Mouse (Mus musculus) heart, adult 10 weeks (tissue): ENCODE data around the gene Olfr1280. TPM values are rescaled to one million over a fixed set of nuclear protein-coding genes. Genes with fewer than 3 reads are reported as not detected.

ENCODE experiments used
- polyA plus RNA-seq: library from polyadenylated mRNA; stranded (reverse); fragments of 350-450 nt; fragmentation: Illumina TruSeq; extraction: RNeasy Lipid Tissue Mini Kit (QIAGEN cat#74804); gene quantifications from one replicate; pipeline ENCODE4 v1.2.3, GENCODE M21; 2014; ENCODE audit warnings: low read depth, low replicate concordance

The Olfr1280 gene
- polyA plus RNA-seq, result not detected

DNA sequence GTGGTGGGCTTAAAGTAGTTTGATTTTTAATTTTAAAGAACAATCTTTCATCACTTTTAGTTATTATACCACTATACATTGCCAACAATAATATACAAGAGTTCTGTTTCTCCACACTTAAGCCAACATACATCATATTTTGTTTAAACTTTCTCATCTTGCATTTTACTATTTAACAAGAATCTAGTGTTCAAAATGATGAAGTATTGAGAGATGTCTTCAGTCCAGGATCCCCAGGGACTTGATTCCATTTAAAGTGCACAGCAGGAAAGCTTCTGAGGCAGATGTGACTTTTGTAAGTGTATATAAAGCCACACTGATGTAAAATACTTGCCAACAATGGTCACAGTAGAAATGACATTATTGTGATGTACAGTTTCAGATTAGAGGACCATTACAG is at the start of gene Olfr1280:
Gene Olfr1280, plus strand, starts transcription at position 301 of the 400 bp plus-strand sequence.

GRCm38 (mm10) chr2:111274006-111274405 is 39.8 kb upstream of the Olfr1280 start, which contains the start of gene Olfr1277:
TSS of gene Olfr1277 (minus strand) at chr2:111274106.

DNA sequence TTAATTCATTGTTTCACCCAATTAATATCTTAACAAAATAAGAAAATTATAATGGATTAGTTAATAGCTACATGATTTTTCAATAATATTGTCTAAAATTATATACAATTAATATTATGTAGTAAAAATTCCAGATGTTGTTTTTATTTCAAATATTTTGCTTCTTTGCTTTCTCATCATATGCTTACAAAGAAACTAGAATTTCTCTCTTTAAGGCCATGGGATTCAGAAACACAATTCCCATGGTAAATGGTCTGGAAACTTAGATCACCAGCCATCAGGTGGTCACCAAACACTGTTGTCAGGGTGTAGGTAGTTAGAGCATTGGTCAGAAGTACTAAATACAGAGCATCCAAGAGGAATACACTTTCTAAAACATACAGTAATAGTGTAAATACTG is 24.0 kb upstream of the Olfr1280 start, which contains the start of gene Olfr1278:
Gene Olfr1278, plus strand, starts transcription at position 301 of the 400 bp plus-strand sequence.

GRCm38 (mm10) chr2:111300374-111300773 is 13.4 kb upstream of the Olfr1280 start, which contains the start of gene Olfr1279:
TSS of gene Olfr1279 (plus strand) at chr2:111300635.

DNA sequence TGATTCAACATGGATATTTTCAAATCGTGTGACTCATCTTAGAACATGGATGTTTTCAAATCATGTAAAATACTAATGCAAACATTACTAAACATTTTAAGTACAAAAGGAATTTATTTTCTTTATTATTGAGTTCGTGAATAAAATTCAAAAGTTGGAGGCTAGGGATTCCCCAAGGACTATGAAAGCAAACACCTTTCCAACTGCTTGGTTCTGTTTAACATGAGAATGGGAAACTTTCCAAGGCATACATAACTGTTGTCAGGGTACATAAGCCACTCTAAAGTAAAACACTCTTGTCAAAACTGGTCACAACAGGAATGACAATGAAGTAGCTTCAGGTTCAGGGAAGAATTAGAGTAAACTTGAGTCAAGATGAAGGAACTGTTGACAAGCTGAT is 12.4 kb downstream of the Olfr1280 start, which contains the start of gene Olfr1281:
Gene Olfr1281, plus strand, starts transcription at position 301 of the 400 bp plus-strand sequence.

DNA sequence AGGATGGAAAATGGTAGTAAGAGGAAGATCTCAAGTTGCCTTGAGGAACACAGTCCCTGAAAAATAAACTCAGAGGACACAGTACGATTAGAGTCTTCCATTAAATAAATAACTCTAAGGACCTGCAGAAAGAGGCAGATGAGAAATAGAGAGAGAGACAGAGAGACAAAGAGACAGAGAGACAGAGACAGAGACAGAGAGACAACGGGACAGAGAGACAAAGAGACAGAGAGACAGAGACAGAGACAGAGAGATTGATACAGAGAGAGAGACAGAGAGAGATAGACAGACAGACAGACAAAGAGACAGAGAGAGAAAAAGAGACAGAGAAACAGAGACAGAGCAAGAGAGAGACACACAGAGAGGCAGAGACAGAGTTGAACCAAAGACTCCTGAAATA is 22.2 kb downstream of the Olfr1280 start, which contains the start of gene Olfr1282:
Gene Olfr1282, minus strand, starts transcription at position 101 of the 400 bp plus-strand sequence.

DNA sequence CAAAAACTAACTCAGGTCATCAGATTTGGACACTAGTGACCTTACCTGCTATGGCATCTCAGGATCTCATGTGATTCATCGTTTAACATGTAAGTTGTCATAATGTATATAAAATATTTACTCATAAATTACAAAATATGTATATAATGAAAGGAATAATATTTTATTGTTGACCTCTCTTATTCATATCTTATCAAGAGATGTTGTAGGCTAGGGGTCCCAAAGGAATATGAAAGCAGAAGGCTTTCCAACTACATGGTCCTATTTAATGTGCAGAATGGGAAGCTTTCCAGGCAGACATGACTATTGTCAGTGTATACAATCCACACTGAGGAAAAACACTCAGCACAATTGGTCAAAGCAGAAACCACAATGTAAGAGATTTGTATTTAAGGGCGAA is 52.7 kb downstream of the Olfr1280 start, which contains the start of gene Olfr1283:
Gene Olfr1283, plus strand, starts transcription at position 301 of the 400 bp plus-strand sequence.

GRCm38 (mm10) chr2:111375222-111375621 is 61.4 kb downstream of the Olfr1280 start, which contains the start of gene Olfr1284:
TSS of gene Olfr1284 (plus strand) at chr2:111375522.

Other genes with a start within 250 kb of the Olfr1280 start
- not detected for gene Gm13941, start 208.0 kb upstream of the Olfr1280 start, polyA plus RNA-seq
- not detected for gene Gm15130, start 161.1 kb upstream of the Olfr1280 start, polyA plus RNA-seq
- gene 4930430A15Rik, start 84.4 kb upstream of the Olfr1280 start, polyA plus RNA-seq, result not detected
- not detected for gene Olfr1275, start 78.7 kb upstream of the Olfr1280 start, polyA plus RNA-seq
- gene Olfr1276, start 59.5 kb upstream of the Olfr1280 start, polyA plus RNA-seq, result not detected
- not detected for gene Olfr1277, start 39.9 kb upstream of the Olfr1280 start, polyA plus RNA-seq
- gene Olfr1278, start 23.9 kb upstream of the Olfr1280 start, polyA plus RNA-seq, result not detected
- gene Olfr1279, start 13.4 kb upstream of the Olfr1280 start, polyA plus RNA-seq, result not detected
- gene Olfr1281, start 12.5 kb downstream of the Olfr1280 start, polyA plus RNA-seq, result not detected
- not detected for gene Olfr1282, start 22.1 kb downstream of the Olfr1280 start, polyA plus RNA-seq
- not detected for gene Olfr1283, start 52.8 kb downstream of the Olfr1280 start, polyA plus RNA-seq
- not detected for gene Olfr1284, start 61.5 kb downstream of the Olfr1280 start, polyA plus RNA-seq
- not detected for gene Olfr1286, start 109.1 kb downstream of the Olfr1280 start, polyA plus RNA-seq
- gene Olfr1287, start 135.1 kb downstream of the Olfr1280 start, polyA plus RNA-seq, result not detected
- not detected for gene Olfr1288, start 160.1 kb downstream of the Olfr1280 start, polyA plus RNA-seq
- not detected for gene Olfr1289, start 166.8 kb downstream of the Olfr1280 start, polyA plus RNA-seq
- not detected for gene Olfr1290, start 179.8 kb downstream of the Olfr1280 start, polyA plus RNA-seq
- not detected for gene Olfr1291-ps1, start 183.2 kb downstream of the Olfr1280 start, polyA plus RNA-seq
- gene Olfr1293-ps, start 211.2 kb downstream of the Olfr1280 start, polyA plus RNA-seq, result not detected
- gene Olfr1294, start 226.3 kb downstream of the Olfr1280 start, polyA plus RNA-seq, result not detected